Mouse (Mus musculus) layer of hippocampus, postnatal 10 days (tissue): ENCODE data around the gene Lima1. TPM values are rescaled to one million over a fixed set of nuclear protein-coding genes. Genes with fewer than 3 reads are reported as not detected.

ENCODE experiments used
- DNase-seq, 2 experiments: peaks; one replicate each; pipeline ENCODE4 v3.0.0; 2021; ENCODE audit warnings: low spot score in 2 of 2
- total RNA-seq, 2 experiments: library from RNA; stranded (reverse); gene quantifications; 2 replicates each; pipeline ENCODE4 v1.2.3; 2021

The Lima1 gene
- total RNA-seq, 2 experiments from 2014 or later: 15.3 to 15.5 TPM

- DNase-seq: no peak
Measured at GRCm38 (mm10) chr15:99867654-99868053, 7.6 kb downstream of the Lima1 start.

- no peak for DNase-seq
Measured at GRCm38 (mm10) chr15:99866450-99867221, 8.6 kb downstream of the Lima1 start.

DNA sequence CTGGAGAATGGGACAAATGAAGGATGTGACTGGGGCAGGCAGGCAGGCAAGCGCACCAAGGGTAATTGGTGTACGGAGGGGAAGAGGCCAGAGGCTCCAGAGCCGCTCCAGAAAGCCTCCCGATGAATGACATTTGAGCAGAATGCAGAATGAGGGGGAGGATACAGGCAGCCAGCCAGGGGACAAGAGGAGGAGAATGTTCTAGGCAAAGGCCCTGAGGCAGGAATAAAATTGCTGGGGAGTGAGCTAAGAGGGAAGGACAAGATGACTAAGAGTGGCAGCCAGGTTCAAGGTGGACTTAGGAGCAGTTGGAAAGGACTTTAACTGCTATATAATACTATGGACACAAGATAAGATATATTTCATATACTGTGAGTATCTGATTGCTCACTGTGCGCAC, 9.3 kb downstream of the Lima1 start:
- peak in 1 of 2 experiments; percentile 41 for DNase-seq

DNA sequence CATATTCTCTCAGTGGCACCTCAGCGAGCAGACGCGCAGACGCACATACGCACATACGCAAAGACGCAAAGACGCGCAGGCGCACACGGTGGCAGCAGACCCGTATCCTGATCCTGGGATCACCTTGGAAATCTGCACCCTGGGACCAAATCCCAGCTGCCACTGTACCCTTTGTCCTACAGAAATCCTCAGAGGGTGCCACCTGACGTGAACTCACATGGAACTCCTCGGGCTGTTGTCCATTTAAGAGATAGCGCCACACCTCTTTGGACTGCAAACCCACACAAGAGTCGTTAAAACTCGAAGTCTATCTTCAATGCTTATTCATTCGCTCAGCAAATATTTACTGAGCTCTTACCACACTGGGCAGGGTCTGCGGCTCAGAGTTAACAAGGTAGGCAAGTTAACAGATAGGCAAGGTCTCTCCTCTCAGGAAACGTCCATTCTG, 9.7 kb downstream of the Lima1 start:
- DNase-seq: no peak

GRCm38 (mm10) chr15:99865046-99865445, 10.2 kb downstream of the Lima1 start:
- no peak for DNase-seq

GRCm38 (mm10) chr15:99863786-99864185, 11.5 kb downstream of the Lima1 start:
- DNase-seq: no peak

DNA sequence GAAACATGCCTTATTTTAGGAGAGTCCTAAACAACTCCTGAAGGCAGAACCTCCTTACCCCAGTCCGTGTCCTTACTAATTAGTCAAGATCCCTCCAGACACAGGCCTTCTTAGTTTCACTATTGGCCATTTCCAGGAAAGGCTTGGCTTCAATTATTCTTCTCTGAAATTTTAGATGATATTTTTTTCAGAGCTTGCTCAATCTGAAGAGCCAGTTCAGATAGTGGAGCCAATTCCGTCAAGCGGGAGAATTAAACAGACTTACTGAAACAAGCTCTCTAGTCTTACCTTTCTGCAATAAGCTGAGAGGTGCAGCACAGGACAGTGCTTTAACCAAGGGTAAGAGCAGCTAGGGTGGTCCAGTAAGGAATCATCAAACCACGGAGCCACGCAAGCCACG, 11.9 kb downstream of the Lima1 start:
- no peak for DNase-seq

GRCm38 (mm10) chr15:99862473-99862872, 12.8 kb downstream of the Lima1 start:
- no peak for DNase-seq

GRCm38 (mm10) chr15:99861955-99862354, 13.3 kb downstream of the Lima1 start:
- DNase-seq: no peak

DNA sequence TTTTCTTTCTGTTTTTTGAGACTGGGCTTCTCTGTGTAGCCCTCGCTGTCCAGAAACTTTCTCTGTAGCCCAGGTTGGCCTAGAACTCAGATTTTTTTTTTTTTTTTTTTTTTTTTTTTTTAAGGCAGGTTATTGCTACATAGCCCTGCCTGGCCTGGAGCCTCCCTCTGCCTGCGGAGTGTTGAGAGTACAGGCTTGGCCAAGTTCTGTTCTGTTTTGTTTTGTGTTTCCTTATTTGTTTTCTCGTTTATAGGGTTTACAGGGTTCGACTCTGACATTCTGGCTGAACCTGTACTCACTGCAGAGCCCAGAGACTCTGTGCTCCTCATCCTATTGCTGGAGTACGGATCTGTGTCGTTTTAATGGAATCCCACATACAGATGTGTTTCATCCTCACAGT, 13.7 kb downstream of the Lima1 start:
- DNase-seq: no peak

- no peak for DNase-seq
Measured at GRCm38 (mm10) chr15:99859644-99860392, 15.4 kb downstream of the Lima1 start.

DNA sequence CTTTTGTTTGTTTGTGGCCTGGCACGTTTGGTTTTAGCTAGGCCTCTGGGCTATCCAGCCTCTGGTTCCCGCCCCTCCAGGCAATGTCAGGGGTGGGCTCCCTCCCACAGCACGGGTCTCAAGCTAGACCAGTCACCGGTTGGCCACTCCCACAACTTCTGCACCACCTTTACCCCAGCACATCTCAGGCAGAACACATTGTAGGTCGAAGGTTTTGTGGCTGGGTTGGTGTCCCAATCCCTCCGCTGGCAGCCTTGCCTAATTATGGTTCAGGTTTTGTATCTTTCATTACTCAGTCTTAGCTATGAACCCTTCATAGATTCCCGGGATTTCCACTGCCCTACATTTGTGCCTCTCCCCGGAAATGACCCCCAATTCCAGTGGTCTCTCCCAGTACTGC, 17.8 kb downstream of the Lima1 start:
- no peak for DNase-seq

GRCm38 (mm10) chr15:99855119-99855518, 20.1 kb downstream of the Lima1 start:
- DNase-seq: no peak

- DNase-seq: no peak
Measured at GRCm38 (mm10) chr15:99852606-99853237, 22.5 kb downstream of the Lima1 start.

DNA sequence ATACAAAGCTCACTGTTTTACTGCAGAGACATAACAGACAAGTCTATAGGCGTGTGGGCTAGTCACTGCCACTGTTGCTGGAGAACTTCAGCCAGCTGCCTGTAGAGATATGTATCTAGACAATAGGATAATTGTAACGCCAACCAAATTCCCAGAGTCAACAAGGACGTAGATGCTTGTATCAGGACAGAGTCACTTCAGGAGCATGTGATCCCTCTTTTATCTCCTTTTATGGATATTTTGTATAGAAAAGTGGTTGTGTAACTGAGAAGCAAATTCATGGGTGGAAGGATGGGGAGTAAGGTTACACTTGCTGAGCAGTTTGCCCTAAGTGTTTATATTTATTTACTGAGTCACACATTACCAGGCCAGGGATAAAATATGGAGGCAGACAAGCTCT, 25.0 kb downstream of the Lima1 start:
- DNase-seq: no peak

GRCm38 (mm10) chr15:99847937-99848336, 27.3 kb downstream of the Lima1 start:
- no peak for DNase-seq

- no peak for DNase-seq
Measured at GRCm38 (mm10) chr15:99847207-99847881, 27.9 kb downstream of the Lima1 start.

DNA sequence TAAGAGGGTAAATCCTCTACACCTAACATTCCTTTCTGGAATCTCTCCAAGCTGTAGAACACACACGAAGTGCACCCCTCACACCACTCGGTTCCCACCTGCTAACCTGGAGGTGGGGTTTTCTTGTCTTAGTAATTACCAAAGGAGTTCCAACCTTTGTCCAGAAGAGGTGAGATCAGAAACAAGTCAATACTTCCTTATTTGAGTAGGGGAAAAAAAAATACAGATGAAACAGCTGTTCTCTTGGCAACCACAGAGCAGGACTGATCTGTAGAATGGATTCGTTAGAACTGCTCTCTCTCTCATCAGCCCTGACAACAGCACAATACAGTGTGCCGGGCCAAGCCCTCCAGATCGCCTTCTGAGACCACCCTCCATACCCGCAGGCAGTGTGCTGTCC, 28.6 kb downstream of the Lima1 start:
- DNase-seq: no peak

DNA sequence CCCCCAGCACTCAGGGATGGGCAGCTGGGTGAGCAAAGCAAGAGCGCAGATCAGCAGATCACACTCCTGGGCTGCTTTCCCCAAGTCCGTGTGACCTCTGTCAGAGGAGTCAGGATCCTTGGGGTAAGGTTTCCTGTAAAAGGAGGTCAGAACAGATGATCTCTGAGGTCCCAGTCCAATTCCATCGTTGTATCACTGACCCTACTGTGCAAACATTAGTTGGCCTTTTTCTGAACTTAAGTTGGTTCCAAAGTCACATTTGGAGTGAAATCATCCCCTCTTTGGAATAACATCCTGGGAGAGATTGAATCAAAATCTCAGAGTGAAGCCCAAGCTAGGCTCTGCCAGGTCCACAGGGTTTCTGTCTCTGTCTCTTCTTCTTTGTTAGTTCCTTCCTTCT, 31.4 kb downstream of the Lima1 start:
- DNase-seq: no peak

GRCm38 (mm10) chr15:99839910-99840309, 35.3 kb downstream of the Lima1 start:
- no peak for DNase-seq

DNA sequence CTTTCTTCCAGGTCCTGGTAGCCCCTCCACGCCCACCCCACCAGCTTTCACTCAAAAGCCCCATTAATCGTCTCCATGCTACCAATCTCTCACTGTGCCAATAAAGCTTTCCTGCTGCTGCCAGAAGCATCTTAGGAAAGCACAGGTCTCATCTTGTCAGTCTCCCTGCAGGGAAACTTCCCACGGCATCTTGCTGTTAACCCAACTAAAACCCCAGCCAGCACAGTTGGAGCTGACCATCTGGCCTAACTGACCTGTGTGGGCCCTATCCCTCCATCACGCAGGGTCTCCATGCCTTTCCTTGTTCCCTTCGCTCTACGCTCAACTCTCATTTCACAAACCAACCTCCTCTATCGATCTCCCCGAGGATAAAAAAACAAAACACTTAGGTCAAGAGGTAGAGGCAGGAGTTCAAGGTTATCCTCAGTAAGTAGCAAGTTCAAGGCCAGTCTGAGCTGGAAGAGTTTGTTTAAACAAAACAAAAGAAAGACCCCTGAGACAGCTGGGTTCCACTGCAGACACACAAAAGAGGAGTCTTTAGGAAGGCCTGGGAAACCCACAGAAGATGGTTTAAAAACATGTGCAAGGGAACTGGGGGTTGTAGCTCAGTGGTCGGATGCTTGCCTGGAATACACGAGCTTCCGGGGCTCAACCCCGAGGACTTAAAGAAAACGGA, 36.0 kb downstream of the Lima1 start:
- no peak for DNase-seq
